Mouse (Mus musculus): ENCODE data around the gene Klhl35. TPM values are rescaled to one million over a fixed set of nuclear protein-coding genes. Genes with fewer than 3 reads are reported as not detected.
A peak's percentile ranks its signal among the peaks of the same experiment; 100 is the strongest.

Klhl35 gene
- polyA plus RNA-seq, 1 experiment: not detected

DNA sequence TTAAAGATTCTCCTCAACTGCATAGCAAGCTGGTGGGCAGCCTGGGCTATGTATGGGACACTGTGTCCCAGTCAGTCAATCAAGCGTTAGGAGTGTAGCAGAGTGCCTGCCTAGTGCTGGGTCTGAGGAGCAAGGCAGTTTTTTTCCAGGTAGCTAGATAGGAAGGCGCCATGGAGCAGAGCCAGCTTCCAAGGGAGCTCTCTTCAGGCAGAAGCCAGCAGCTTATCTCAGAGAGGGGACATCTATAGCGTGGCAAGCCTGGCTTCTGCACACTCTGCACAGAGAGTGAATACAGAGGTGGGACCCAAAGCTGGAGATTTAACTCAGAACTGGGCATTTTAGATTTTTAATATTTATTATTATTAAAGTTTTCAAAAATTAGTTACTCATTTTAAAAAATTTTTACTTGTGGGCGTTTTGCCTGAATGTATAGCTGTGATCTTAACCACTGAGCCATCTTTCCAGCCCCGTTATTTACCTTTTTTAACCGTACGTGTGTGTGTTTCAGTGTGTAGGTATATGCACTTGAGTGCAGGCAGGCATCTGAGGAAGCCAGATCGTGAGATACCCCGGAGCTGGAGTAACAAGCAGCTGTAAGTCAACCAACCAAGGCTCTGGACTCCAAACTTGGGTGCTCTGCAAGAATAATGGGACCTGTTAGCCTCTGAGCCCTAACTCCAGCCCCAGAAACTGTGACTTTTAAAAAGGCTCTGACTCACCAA is 50.4 kb downstream of the Klhl35 start:
- WGBS: 70% methylated on average over 9 of the region's 9 CpGs
- no peak for TF ChIP-seq POLR2A (IDR thresholded peaks at IDR 0.05; ENCODE audit: borderline replicate concordance, control insufficient read depth, low read depth, low read length)
- H3K27ac ChIP-seq (ENCODE audit: control insufficient read depth, insufficient read depth, low read depth, low read length, poor library complexity): no peak overlapping the region

DNA sequence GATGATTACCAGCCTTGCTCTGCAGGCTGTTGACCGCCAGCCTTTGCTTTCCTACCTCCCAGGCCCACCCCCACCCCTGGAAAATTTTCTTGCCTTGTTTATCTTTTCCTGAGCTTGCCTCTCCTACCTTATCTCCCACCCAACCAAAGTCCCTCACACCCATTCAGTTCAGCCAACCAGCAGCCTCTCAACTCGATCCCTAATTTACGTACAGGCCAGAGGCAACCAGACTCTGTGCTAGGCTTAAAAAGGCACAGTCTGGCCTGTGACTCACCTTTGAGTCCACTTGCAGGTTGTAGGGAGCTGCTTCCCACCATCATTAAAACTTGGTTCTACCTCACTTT is 51.0 kb downstream of the Klhl35 start:
- WGBS: 64% methylated on average over 3 of the region's 3 CpGs
- Histone ChIP-seq H3K27ac (ENCODE audit: control insufficient read depth, insufficient read depth, low read depth, low read length, poor library complexity) (peak overlapping the region; percentile 6; the same call in 1 of the 2 replicates), H3K4me3 (replicated peaks; ENCODE audit: control insufficient read depth, low read depth, low read length) (no peak overlapping the region), H3K4me1 (ENCODE audit: control insufficient read depth, insufficient read depth, low read length) (peaks cover 7% of the 10 kb centered on the region; the same call in 1 of the 2 replicates)
- TF ChIP-seq POLR2A (IDR thresholded peaks at IDR 0.05; ENCODE audit: borderline replicate concordance, control insufficient read depth, low read depth, low read length) (no peak), CTCF (IDR thresholded peaks at IDR 0.05; ENCODE audit: control insufficient read depth, insufficient read depth, low read length) (no peak)

More for the DNA sequence above, 50.4 kb downstream of the Klhl35 start:
- Histone ChIP-seq H3K4me3 (replicated peaks; ENCODE audit: control insufficient read depth, low read depth, low read length) (no peak overlapping the region), H3K4me1 (ENCODE audit: control insufficient read depth, insufficient read depth, low read length) (peaks cover 7% of the 10 kb centered on the region; the same call in 1 of the 2 replicates)

DNA sequence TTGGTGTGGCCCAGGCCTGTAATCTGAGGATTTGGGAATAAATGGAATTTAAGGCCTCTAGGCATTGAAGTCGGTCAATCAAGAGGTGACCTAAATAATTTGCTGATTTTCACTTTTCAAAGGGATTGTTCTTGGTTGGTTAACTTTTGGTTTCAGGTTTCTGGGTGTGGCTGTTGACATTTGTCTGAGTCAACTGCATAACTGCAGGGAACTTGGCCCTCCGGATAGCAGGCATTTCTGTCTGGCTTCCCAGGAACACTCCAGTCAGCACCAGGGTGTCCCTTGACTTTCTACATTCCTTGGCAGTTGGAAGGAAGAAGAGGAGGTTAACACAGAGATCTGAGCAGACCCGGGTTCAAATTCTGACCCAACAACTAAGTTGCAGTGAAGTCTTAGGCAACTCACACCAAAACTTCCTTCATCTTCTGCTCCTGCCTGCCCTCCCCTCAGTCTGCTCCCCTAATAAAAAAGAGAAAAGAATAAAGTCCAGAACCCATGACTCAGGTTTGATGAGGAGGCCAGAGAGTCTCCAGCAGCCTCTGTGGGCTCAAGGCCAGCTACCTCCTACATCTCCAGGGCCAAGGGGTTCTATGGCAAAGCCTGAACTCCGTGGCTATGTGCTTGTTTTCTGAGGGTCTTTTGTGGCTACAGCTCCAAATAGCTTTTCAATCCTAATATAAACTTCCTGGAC is 53.3 kb downstream of the Klhl35 start:
- no peak overlapping the region for H3K4me3 ChIP-seq (replicated peaks; ENCODE audit: control insufficient read depth, low read depth, low read length)
- no peak for TF ChIP-seq CTCF (IDR thresholded peaks at IDR 0.05; ENCODE audit: control insufficient read depth, insufficient read depth, low read length)
- no peak for TF ChIP-seq POLR2A (IDR thresholded peaks at IDR 0.05; ENCODE audit: borderline replicate concordance, control insufficient read depth, low read depth, low read length)
- H3K4me1 ChIP-seq (ENCODE audit: control insufficient read depth, insufficient read depth, low read length): peaks cover 7% of the 10 kb centered on the region; the same call in 1 of the 2 replicates
- 65% methylated on average over 4 of the region's 4 CpGs for WGBS
- H3K27ac ChIP-seq (ENCODE audit: control insufficient read depth, insufficient read depth, low read depth, low read length, poor library complexity): no peak overlapping the region

DNA sequence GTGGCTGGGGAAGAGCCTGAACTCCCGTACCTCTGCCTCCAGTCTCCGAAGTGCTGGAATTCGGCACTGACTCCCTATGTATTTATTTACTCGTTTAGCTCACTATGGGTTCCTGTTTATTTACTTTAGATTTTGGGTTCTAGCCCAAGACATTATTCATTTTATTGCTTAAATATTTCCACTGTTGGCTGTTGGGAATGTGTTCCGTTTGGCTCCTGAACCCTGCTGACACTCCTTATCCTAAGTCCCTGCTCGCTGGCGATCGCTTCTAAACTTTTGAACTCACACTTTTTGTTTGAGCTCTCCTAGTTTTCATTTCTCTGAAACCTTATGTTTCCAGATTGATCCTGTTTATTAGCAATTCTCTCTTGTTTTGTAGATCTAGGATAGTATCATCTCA is 57.3 kb downstream of the Klhl35 start:
- WGBS: 88% methylated on average over 8 of the region's 8 CpGs

More for the DNA sequence above, 57.3 kb downstream of the Klhl35 start:
- TF ChIP-seq POLR2A (IDR thresholded peaks at IDR 0.05; ENCODE audit: borderline replicate concordance, control insufficient read depth, low read depth, low read length) (no peak), CTCF (IDR thresholded peaks at IDR 0.05; ENCODE audit: control insufficient read depth, insufficient read depth, low read length) (no peak)
- Histone ChIP-seq H3K27ac (ENCODE audit: control insufficient read depth, insufficient read depth, low read depth, low read length, poor library complexity) (no peak overlapping the region), H3K4me1 (ENCODE audit: control insufficient read depth, insufficient read depth, low read length) (no peaks in the 10 kb centered on the region), H3K4me3 (replicated peaks; ENCODE audit: control insufficient read depth, low read depth, low read length) (no peak overlapping the region)

Other genes starting within 250 kb of the Klhl35 start
- gene Mogat2, start 227.4 kb upstream of the Klhl35 start, polyA plus RNA-seq (2011; ENCODE audit: insufficient read depth, insufficient read length, low replicate concordance, missing spikeins): 1.1 and 5.9 TPM in 2 replicates
- 1.7 TPM in 1 of 2 replicates, not detected in the other for gene Map6, start 198.6 kb upstream of the Klhl35 start, polyA plus RNA-seq (2011; ENCODE audit: insufficient read depth, insufficient read length, low replicate concordance, missing spikeins)
- gene Serpinh1, start 112.8 kb upstream of the Klhl35 start, polyA plus RNA-seq (2011; ENCODE audit: insufficient read depth, insufficient read length, low replicate concordance, missing spikeins): 12.1 and 47.9 TPM in 2 replicates
- 0.54 and 1.5 TPM in 2 replicates for gene Gdpd5, start 84.6 kb upstream of the Klhl35 start, polyA plus RNA-seq (2011; ENCODE audit: insufficient read depth, insufficient read length, low replicate concordance, missing spikeins)
- gene Rps3, start 17.7 kb downstream of the Klhl35 start, polyA plus RNA-seq (2011; ENCODE audit: insufficient read depth, insufficient read length, low replicate concordance, missing spikeins): 490 and 757 TPM in 2 replicates
- 80.4 and 89.7 TPM in 2 replicates for gene Arrb1, start 69.5 kb downstream of the Klhl35 start, polyA plus RNA-seq (2011; ENCODE audit: insufficient read depth, insufficient read length, low replicate concordance, missing spikeins)
- gene Tpbgl, start 161.1 kb downstream of the Klhl35 start, polyA plus RNA-seq (2011; ENCODE audit: insufficient read depth, insufficient read length, low replicate concordance, missing spikeins): not detected in 2 replicates
- 3.1 and 5.0 TPM in 2 replicates for gene Slco2b1, start 245.3 kb downstream of the Klhl35 start, polyA plus RNA-seq (2011; ENCODE audit: insufficient read depth, insufficient read length, low replicate concordance, missing spikeins)

All from bone marrow, adult 2 months (tissue).